Mouse (Mus musculus): ENCODE measurements at regions not wholly inside any gene's neighbourhood (a gene's known extent, or its start where the extent isn't known, plus 50 kb on each side); places are given as distances from the start of the nearest gene placed in this dataset.

GRCm38 (mm10) chr11:112067176-112067575 lies 714.8 kb upstream of the Sox9 start:
- Histone ChIP-seq H3K27me3 (ENCODE audit: control insufficient read depth, insufficient read depth, low read depth, low read length) (no peaks in the 10 kb centered on the region), H3K4me2 (ENCODE audit: low read depth, low read length) (no peak overlapping the region)
- WGBS: 77% methylated on average over 3 of the region's 3 CpGs

GRCm38 (mm10) chr11:112068821-112069220 lies 713.2 kb upstream of the Sox9 start:
- H3K4me2 ChIP-seq (ENCODE audit: low read depth, low read length): no peak overlapping the region
- H3K4me1 ChIP-seq (replicated peaks; ENCODE audit: control insufficient read depth, insufficient read depth, low read length): 0 out of 2 replicates have a peak, but pooled peaks cover 5% of the 10 kb centered on the region
- no peak overlapping the region for H3K4me3 ChIP-seq (ENCODE audit: low read length)
- no peak for ATAC-seq (ENCODE audit: low read depth)
- no peaks in the 10 kb centered on the region for H3K36me3 ChIP-seq (ENCODE audit: control insufficient read depth, insufficient read depth, low read length)
- 54% methylated on average over 4 of the region's 4 CpGs for WGBS
- H3K9me3 ChIP-seq (ENCODE audit: control insufficient read depth, low read length): no peaks in the 10 kb centered on the region; the same call in 1 of the 2 replicates
- H3K27ac ChIP-seq (ENCODE audit: low read length): no peak overlapping the region
- no peaks in the 10 kb centered on the region for H3K27me3 ChIP-seq (ENCODE audit: control insufficient read depth, insufficient read depth, low read depth, low read length)
- no peak overlapping the region for H3K9ac ChIP-seq (ENCODE audit: low read length)

More at GRCm38 (mm10) chr11:112067176-112067575, 714.8 kb upstream of the Sox9 start:
- Histone ChIP-seq H3K36me3 (ENCODE audit: control insufficient read depth, insufficient read depth, low read length) (no peaks in the 10 kb centered on the region), H3K27ac (ENCODE audit: low read length) (no peak overlapping the region), H3K9me3 (ENCODE audit: control insufficient read depth, low read length) (no peaks in the 10 kb centered on the region; the same call in 1 of the 2 replicates), H3K9ac (ENCODE audit: low read length) (no peak overlapping the region), H3K4me3 (ENCODE audit: low read length) (no peak overlapping the region), H3K4me1 (replicated peaks; ENCODE audit: control insufficient read depth, insufficient read depth, low read length) (0 out of 2 replicates have a peak, but pooled peaks cover 5% of the 10 kb centered on the region)
- no peak for ATAC-seq (ENCODE audit: low read depth)

- H3K9me3 ChIP-seq (ENCODE audit: control insufficient read depth, low read length): no peaks in the 10 kb centered on the region; the same call in 1 of the 2 replicates
- H3K4me3 ChIP-seq (ENCODE audit: low read length): no peak overlapping the region
- no peak for ATAC-seq (ENCODE audit: low read depth)
- no peak overlapping the region for H3K4me2 ChIP-seq (ENCODE audit: low read depth, low read length)
- no peak overlapping the region for H3K27ac ChIP-seq (ENCODE audit: low read length)
- 0 out of 2 replicates have a peak, but pooled peaks cover 3% of the 10 kb centered on the region for H3K4me1 ChIP-seq (replicated peaks; ENCODE audit: control insufficient read depth, insufficient read depth, low read length)
- 64% methylated on average over 7 of the region's 7 CpGs for WGBS
- H3K36me3 ChIP-seq (ENCODE audit: control insufficient read depth, insufficient read depth, low read length): no peaks in the 10 kb centered on the region
- H3K9ac ChIP-seq (ENCODE audit: low read length): no peak overlapping the region
- no peaks in the 10 kb centered on the region for H3K27me3 ChIP-seq (ENCODE audit: control insufficient read depth, insufficient read depth, low read depth, low read length)
Measured at GRCm38 (mm10) chr11:112071571-112071970, 710.5 kb upstream of the Sox9 start.

- 52% methylated on average over 4 of the region's 4 CpGs for WGBS
- no peaks in the 10 kb centered on the region for H3K27me3 ChIP-seq (ENCODE audit: control insufficient read depth, insufficient read depth, low read depth, low read length)
Measured at GRCm38 (mm10) chr11:112081386-112081785, 700.6 kb upstream of the Sox9 start.

GRCm38 (mm10) chr11:112083019-112083418 lies 699.0 kb upstream of the Sox9 start:
- H3K9me3 ChIP-seq (ENCODE audit: control insufficient read depth, low read length): no peaks in the 10 kb centered on the region
- H3K36me3 ChIP-seq (ENCODE audit: control insufficient read depth, insufficient read depth, low read length): no peaks in the 10 kb centered on the region
- ATAC-seq (ENCODE audit: low read depth): 0 out of 2 replicates have a peak, but pooled peaks have one; percentile 31
- no peak overlapping the region for H3K4me2 ChIP-seq (ENCODE audit: low read depth, low read length)
- no peaks in the 10 kb centered on the region for H3K27me3 ChIP-seq (ENCODE audit: control insufficient read depth, insufficient read depth, low read depth, low read length)
- H3K27ac ChIP-seq (ENCODE audit: low read length): no peak overlapping the region; the same call in 1 of the 2 replicates
- 6% methylated on average over 4 of the region's 4 CpGs for WGBS
- H3K9ac ChIP-seq (ENCODE audit: low read length): no peak overlapping the region
- no peak overlapping the region for H3K4me3 ChIP-seq (ENCODE audit: low read length)
- peaks cover 12% of the 10 kb centered on the region; the same call in 1 of the 2 replicates for H3K4me1 ChIP-seq (replicated peaks; ENCODE audit: control insufficient read depth, insufficient read depth, low read length)

More at GRCm38 (mm10) chr11:112081386-112081785, 700.6 kb upstream of the Sox9 start:
- H3K9ac ChIP-seq (ENCODE audit: low read length): no peak overlapping the region
- H3K36me3 ChIP-seq (ENCODE audit: control insufficient read depth, insufficient read depth, low read length): no peaks in the 10 kb centered on the region
- no peak overlapping the region for H3K4me2 ChIP-seq (ENCODE audit: low read depth, low read length)
- ATAC-seq (ENCODE audit: low read depth): no peak
- H3K9me3 ChIP-seq (ENCODE audit: control insufficient read depth, low read length): no peaks in the 10 kb centered on the region
- no peak overlapping the region for H3K4me3 ChIP-seq (ENCODE audit: low read length)
- no peak overlapping the region for H3K27ac ChIP-seq (ENCODE audit: low read length)
- peaks cover 12% of the 10 kb centered on the region; the same call in 1 of the 2 replicates for H3K4me1 ChIP-seq (replicated peaks; ENCODE audit: control insufficient read depth, insufficient read depth, low read length)

GRCm38 (mm10) chr11:112092168-112092567 lies 689.9 kb upstream of the Sox9 start:
- WGBS: 70% methylated on average over 8 of the region's 8 CpGs
- Histone ChIP-seq H3K27me3 (ENCODE audit: control insufficient read depth, insufficient read depth, low read depth, low read length) (no peaks in the 10 kb centered on the region), H3K9ac (ENCODE audit: low read length) (no peak overlapping the region), H3K4me2 (ENCODE audit: low read depth, low read length) (no peak overlapping the region), H3K27ac (ENCODE audit: low read length) (no peak overlapping the region), H3K4me3 (ENCODE audit: low read length) (no peak overlapping the region), H3K4me1 (replicated peaks; ENCODE audit: control insufficient read depth, insufficient read depth, low read length) (no peaks in the 10 kb centered on the region), H3K9me3 (ENCODE audit: control insufficient read depth, low read length) (no peaks in the 10 kb centered on the region), H3K36me3 (ENCODE audit: control insufficient read depth, insufficient read depth, low read length) (no peaks in the 10 kb centered on the region)
- no peak for ATAC-seq (ENCODE audit: low read depth)

GRCm38 (mm10) chr11:112095009-112095408 lies 687.0 kb upstream of the Sox9 start:
- H3K4me3 ChIP-seq (ENCODE audit: low read length): no peak overlapping the region
- no peaks in the 10 kb centered on the region for H3K36me3 ChIP-seq (ENCODE audit: control insufficient read depth, insufficient read depth, low read length)
- H3K4me1 ChIP-seq (replicated peaks; ENCODE audit: control insufficient read depth, insufficient read depth, low read length): no peaks in the 10 kb centered on the region
- 36% methylated on average over 3 of the region's 3 CpGs for WGBS
- no peak overlapping the region for H3K4me2 ChIP-seq (ENCODE audit: low read depth, low read length)
- no peak overlapping the region for H3K27ac ChIP-seq (ENCODE audit: low read length)
- no peak overlapping the region for H3K9ac ChIP-seq (ENCODE audit: low read length)
- no peaks in the 10 kb centered on the region; the same call in 1 of the 2 replicates for H3K9me3 ChIP-seq (ENCODE audit: control insufficient read depth, low read length)
- no peaks in the 10 kb centered on the region for H3K27me3 ChIP-seq (ENCODE audit: control insufficient read depth, insufficient read depth, low read depth, low read length)
- ATAC-seq (ENCODE audit: low read depth): no peak; the same call in 1 of the 2 replicates

- no peak overlapping the region for H3K9ac ChIP-seq (ENCODE audit: low read length)
- H3K4me2 ChIP-seq (ENCODE audit: low read depth, low read length): no peak overlapping the region
- H3K27me3 ChIP-seq (ENCODE audit: control insufficient read depth, insufficient read depth, low read depth, low read length): no peaks in the 10 kb centered on the region
- H3K4me3 ChIP-seq (ENCODE audit: low read length): no peak overlapping the region
- H3K9me3 ChIP-seq (ENCODE audit: control insufficient read depth, low read length): no peaks in the 10 kb centered on the region; the same call in 1 of the 2 replicates
- 80% methylated on average over 1 of the region's 1 CpGs for WGBS
- no peak for ATAC-seq (ENCODE audit: low read depth)
- H3K4me1 ChIP-seq (replicated peaks; ENCODE audit: control insufficient read depth, insufficient read depth, low read length): no peaks in the 10 kb centered on the region
- H3K36me3 ChIP-seq (ENCODE audit: control insufficient read depth, insufficient read depth, low read length): no peaks in the 10 kb centered on the region
- H3K27ac ChIP-seq (ENCODE audit: low read length): no peak overlapping the region
Measured at GRCm38 (mm10) chr11:112098161-112098560, 683.9 kb upstream of the Sox9 start.

- 58% methylated on average over 2 of the region's 2 CpGs for WGBS
Measured at GRCm38 (mm10) chr11:112103252-112103651, 678.8 kb upstream of the Sox9 start.

More at GRCm38 (mm10) chr11:112103252-112103651, 678.8 kb upstream of the Sox9 start:
- H3K9me3 ChIP-seq (ENCODE audit: control insufficient read depth, low read length): no peaks in the 10 kb centered on the region
- no peaks in the 10 kb centered on the region for H3K36me3 ChIP-seq (ENCODE audit: control insufficient read depth, insufficient read depth, low read length)
- H3K4me3 ChIP-seq (ENCODE audit: low read length): no peak overlapping the region
- no peaks in the 10 kb centered on the region for H3K27me3 ChIP-seq (ENCODE audit: control insufficient read depth, insufficient read depth, low read depth, low read length)
- no peak overlapping the region for H3K27ac ChIP-seq (ENCODE audit: low read length)
- no peak overlapping the region for H3K9ac ChIP-seq (ENCODE audit: low read length)
- 0 out of 2 replicates have a peak, but pooled peaks cover 2% of the 10 kb centered on the region for H3K4me1 ChIP-seq (replicated peaks; ENCODE audit: control insufficient read depth, insufficient read depth, low read length)
- H3K4me2 ChIP-seq (ENCODE audit: low read depth, low read length): no peak overlapping the region
- no peak for ATAC-seq (ENCODE audit: low read depth)
